Mouse (Mus musculus) urinary bladder, adult 18-20 months (tissue): Measurements from ENCODE around the gene Coq8b.

Experiments used
- DNase-seq, 2 experiments: peaks; one replicate each; pipeline ENCODE4 v3.0.0; 2022; ENCODE audit warnings: low spot score in 2 of 2, mixed read lengths in 2 of 2

The Coq8b gene

GRCm38 (mm10) chr7:27232781-27233281 is at the start of gene Coq8b:
Coq8b (plus strand) TSS chr7:27233023.
- peak; percentile 90 to 92 for DNase-seq

GRCm38 (mm10) chr7:27184964-27185363 is 47.9 kb upstream of the Coq8b start:
- DNase-seq, result no peak

- no peak for DNase-seq
Observed at GRCm38 (mm10) chr7:27185986-27186385, 46.8 kb upstream of the Coq8b start.

GRCm38 (mm10) chr7:27189271-27189931 is 43.4 kb upstream of the Coq8b start:
- no peak for DNase-seq

- no peak for DNase-seq
Observed at GRCm38 (mm10) chr7:27192434-27192833, 40.4 kb upstream of the Coq8b start.

GRCm38 (mm10) chr7:27193731-27194130 is 39.1 kb upstream of the Coq8b start:
- no peak for DNase-seq

GRCm38 (mm10) chr7:27195681-27196611 is 36.9 kb upstream of the Coq8b start, which contains the start of the genes BC024978 and Snrpa:
BC024978 (plus strand) TSS chr7:27195781.
Snrpa (minus strand) TSS chr7:27196271.
- peak; percentile 79 to 97 for DNase-seq

GRCm38 (mm10) chr7:27197136-27197535 is 35.7 kb upstream of the Coq8b start:
- DNase-seq, result no peak

GRCm38 (mm10) chr7:27197634-27198033 is 35.2 kb upstream of the Coq8b start:
- no peak for DNase-seq

- DNase-seq, result no peak
Observed at GRCm38 (mm10) chr7:27198355-27198754, 34.5 kb upstream of the Coq8b start.

GRCm38 (mm10) chr7:27198779-27199178 is 34.0 kb upstream of the Coq8b start:
- DNase-seq, result no peak

GRCm38 (mm10) chr7:27203730-27204449 is 28.9 kb upstream of the Coq8b start:
- no peak for DNase-seq

- DNase-seq, result no peak
Observed at GRCm38 (mm10) chr7:27212626-27213025, 20.2 kb upstream of the Coq8b start.

- DNase-seq, result no peak
Observed at GRCm38 (mm10) chr7:27218586-27218985, 14.2 kb upstream of the Coq8b start.

GRCm38 (mm10) chr7:27219937-27220336 is 12.9 kb upstream of the Coq8b start:
- DNase-seq, result no peak

- DNase-seq, result no peak
Observed at GRCm38 (mm10) chr7:27221939-27222338, 10.9 kb upstream of the Coq8b start.

GRCm38 (mm10) chr7:27222538-27222937 is 10.3 kb upstream of the Coq8b start:
- DNase-seq, result no peak

GRCm38 (mm10) chr7:27224877-27225575 is 7.8 kb upstream of the Coq8b start:
- DNase-seq, result peak; percentile 47 to 52

- no peak for DNase-seq
Observed at GRCm38 (mm10) chr7:27227276-27227675, 5.5 kb upstream of the Coq8b start.

GRCm38 (mm10) chr7:27227676-27228075 is 5.1 kb upstream of the Coq8b start:
- DNase-seq, result no peak

- peak; percentile 91 for DNase-seq
Observed at GRCm38 (mm10) chr7:27228281-27228821, 4.5 kb upstream of the Coq8b start, which contains the start of gene Itpkc. Itpkc (minus strand) TSS chr7:27228661.
